20 mouse cellular contexts compared by ENCODE assay signal in genomic region chr11:83393062-83393461, GRCm38 (mm10). TPM values are rescaled to one million over a fixed set of nuclear protein-coding genes. Genes with fewer than 3 reads are reported as not detected.
DNase-seq lines count a peak whose midpoint lies in the region; ATAC-seq and TF ChIP-seq lines count a peak whose summit lies in the region.
"Had no signal": no experiment of that assay in that cellular context is flagged by ENCODE, and none has a peak within 500 bp of the region (broad histone marks: within the 10 kb centered on the region; RNA-seq: fewer than 3 reads in every experiment).

No protein-coding gene starts in this region.

- H3K9ac ChIP-seq in forebrain, postnatal 0 days = no peak overlapping the region
- no peak overlapping the region for H3K9ac ChIP-seq in forebrain, embryonic 12.5 days
- 0 out of 2 replicates have a peak overlapping the region, but pooled peaks have one; percentile 44 for H3K9ac ChIP-seq in heart, embryonic 14.5 days (ENCODE audit: low read length)
- no peak overlapping the region for H3K9ac ChIP-seq in hindbrain, embryonic 12.5 days
- H3K9ac ChIP-seq: hindbrain, embryonic 14.5 days; limb, embryonic 12.5 days; liver, embryonic 15.5 days; neural tube, embryonic 13.5 days had no signal

- no peak for ATAC-seq in forebrain, postnatal 0 days
- no peak for ATAC-seq in forebrain, embryonic 12.5 days (ENCODE audit: low FRiP score)
- peak; percentile 56; the same call in 1 of the 2 replicates for ATAC-seq in heart, embryonic 14.5 days (ENCODE audit: insufficient number of reproducible peaks, insufficient read depth, low FRiP score, low read depth)
- ATAC-seq in hindbrain, embryonic 12.5 days (ENCODE audit: low FRiP score) = no peak
- ATAC-seq: intestine, embryonic 16.5 days had no signal

- H3K27me3 ChIP-seq in forebrain, postnatal 0 days (ENCODE audit: insufficient read depth, low read length) = no peaks in the 10 kb centered on the region
- H3K27me3 ChIP-seq in forebrain, embryonic 12.5 days = no peaks in the 10 kb centered on the region
- H3K27me3 ChIP-seq in heart, embryonic 14.5 days (ENCODE audit: control insufficient read depth, insufficient read depth, low read length) = no peaks in the 10 kb centered on the region
- no peaks in the 10 kb centered on the region for H3K27me3 ChIP-seq in hindbrain, embryonic 12.5 days
- H3K27me3 ChIP-seq: limb, embryonic 12.5 days; liver, embryonic 15.5 days; neural tube, embryonic 13.5 days had no signal

- peaks cover 46% of the 10 kb centered on the region for H3K36me3 ChIP-seq in forebrain, postnatal 0 days (ENCODE audit: insufficient read depth)
- peaks cover 42% of the 10 kb centered on the region for H3K36me3 ChIP-seq in forebrain, embryonic 12.5 days (replicated peaks)
- H3K36me3 ChIP-seq in heart, embryonic 14.5 days (ENCODE audit: control insufficient read depth, insufficient read depth, low read length) = peaks cover 59% of the 10 kb centered on the region
- H3K36me3 ChIP-seq in hindbrain, embryonic 12.5 days = peaks cover 48% of the 10 kb centered on the region

- H3K9me3 ChIP-seq in forebrain, postnatal 0 days (ENCODE audit: low read length) = no peaks in the 10 kb centered on the region
- no peaks in the 10 kb centered on the region for H3K9me3 ChIP-seq in forebrain, embryonic 12.5 days
- H3K9me3 ChIP-seq in heart, embryonic 14.5 days (ENCODE audit: control insufficient read depth, low read length) = no peaks in the 10 kb centered on the region
- H3K9me3 ChIP-seq in hindbrain, embryonic 12.5 days (replicated peaks) = no peaks in the 10 kb centered on the region
- H3K9me3 ChIP-seq: limb, embryonic 12.5 days; liver, embryonic 15.5 days; neural tube, embryonic 13.5 days had no signal

- peak overlapping the region; percentile 22; the same call in 1 of the 2 replicates for H3K27ac ChIP-seq in forebrain, postnatal 0 days (ENCODE audit: low read depth, low read length)
- H3K27ac ChIP-seq in forebrain, embryonic 12.5 days = no peak overlapping the region
- H3K27ac ChIP-seq in heart, embryonic 14.5 days (replicated peaks in 1 of 2; ENCODE audit: control insufficient read depth in 1 of 2, insufficient read depth in 1 of 2, low read depth in 2 of 2, low read length in 2 of 2) = peak overlapping the region; percentile 97 to 99
- H3K27ac ChIP-seq in hindbrain, embryonic 12.5 days = no peak overlapping the region
- H3K27ac ChIP-seq: hindbrain, embryonic 14.5 days; limb, embryonic 12.5 days; liver, embryonic 15.5 days; neural tube, embryonic 13.5 days; stomach, postnatal 0 days had no signal

- TF ChIP-seq CTCF in forebrain, postnatal 0 days (IDR thresholded peaks at IDR 0.05; ENCODE audit: low read depth) = no peak

- H3K4me3 ChIP-seq in forebrain, postnatal 0 days (ENCODE audit: low read depth, low read length) = no peak overlapping the region
- no peak overlapping the region for H3K4me3 ChIP-seq in forebrain, embryonic 12.5 days (replicated peaks)
- H3K4me3 ChIP-seq in heart, embryonic 14.5 days (ENCODE audit: control insufficient read depth in 1 of 2, insufficient read depth in 1 of 2, low read depth in 1 of 2, low read length in 2 of 2) = no peak overlapping the region; a peak in 1 of 4 replicates
- H3K4me3 ChIP-seq in hindbrain, embryonic 12.5 days = no peak overlapping the region
- H3K4me3 ChIP-seq: limb, embryonic 12.5 days; liver, embryonic 15.5 days; neural tube, embryonic 13.5 days had no signal

- DNase-seq in forebrain, postnatal 0 days = no peak
- peak; percentile 63 for DNase-seq in right cerebral cortex, adult 18-20 months
- no peak for DNase-seq in right cerebral cortex, postnatal 10 days (ENCODE audit: low spot score in 2 of 2)
- no peak for DNase-seq in liver
- DNase-seq: gastrocnemius, postnatal 25 days; kidney, postnatal 10 days; lung, postnatal 10 days; thymus, postnatal 4 days had no signal

- WGBS in forebrain, postnatal 0 days = 77% methylated on average over 4 of the region's 4 CpGs
- WGBS in forebrain, embryonic 12.5 days = 92% methylated on average over 4 of the region's 4 CpGs
- WGBS in heart, embryonic 14.5 days = 25% methylated on average over 4 of the region's 4 CpGs
- WGBS in hindbrain, embryonic 12.5 days = 93% methylated on average over 4 of the region's 4 CpGs

- H3K4me2 ChIP-seq in forebrain, postnatal 0 days (ENCODE audit: low read depth) = no peak overlapping the region
- no peak overlapping the region for H3K4me2 ChIP-seq in forebrain, embryonic 12.5 days
- peak overlapping the region; percentile 49 for H3K4me2 ChIP-seq in heart, embryonic 14.5 days (ENCODE audit: low read length)
- H3K4me2 ChIP-seq in hindbrain, embryonic 12.5 days (replicated peaks) = no peak overlapping the region
- H3K4me2 ChIP-seq: hindbrain, embryonic 14.5 days; limb, embryonic 12.5 days; liver, embryonic 15.5 days; neural tube, embryonic 13.5 days had no signal

- H3K4me1 ChIP-seq in forebrain, postnatal 0 days (ENCODE audit: insufficient read depth) = no peaks in the 10 kb centered on the region
- H3K4me1 ChIP-seq in forebrain, embryonic 12.5 days = peaks cover 16% of the 10 kb centered on the region
- peaks cover 10 to 32% of the 10 kb centered on the region in 2 experiments for H3K4me1 ChIP-seq in heart, embryonic 14.5 days (ENCODE audit: control insufficient read depth in 2 of 2, insufficient read depth in 2 of 2, low read length in 2 of 2)
- peaks cover 10% of the 10 kb centered on the region for H3K4me1 ChIP-seq in hindbrain, embryonic 12.5 days
- H3K4me1 ChIP-seq: limb, embryonic 12.5 days; liver, embryonic 15.5 days had no signal

RNA-seq across cellular contexts. Expression of gene Rasl10b, which starts 15.9 kb away (rescaled TPM):
- 99.0 and 107 TPM in 2 replicates for total RNA-seq in forebrain, postnatal 0 days (2014; rRNA removed)
- polyA plus RNA-seq in forebrain, postnatal 0 days (2015; fragmentation: Nextera tagmentation; extraction: Ambion mirVana) = 38.4 and 38.6 TPM in 2 replicates
- 11.0 and 13.9 TPM in 2 replicates for polyA plus RNA-seq in forebrain, embryonic 12.5 days (2016; fragmentation: Nextera tagmentation; extraction: Ambion mirVana)
- 4.6 and 5.9 TPM in 2 replicates for polyA plus RNA-seq in heart, embryonic 14.5 days (2014; fragmentation: Nextera tagmentation; extraction: Ambion mirVana)
- polyA plus RNA-seq in hindbrain, embryonic 12.5 days (2016; fragmentation: Nextera tagmentation; extraction: Ambion mirVana) = 16.8 and 17.7 TPM in 2 replicates
- total RNA-seq: monocyte, adult 5-6 weeks had no signal

RNA-seq across cellular contexts. Expression of gene Gas2l2, which starts 36.2 kb away (rescaled TPM):
- 1.2 and 1.3 TPM in 2 replicates for total RNA-seq in forebrain, postnatal 0 days (2014; rRNA removed)
- 0.50 and 0.98 TPM in 2 replicates for polyA plus RNA-seq in forebrain, postnatal 0 days (2015; fragmentation: Nextera tagmentation; extraction: Ambion mirVana)
- polyA plus RNA-seq in forebrain, embryonic 12.5 days (2016; fragmentation: Nextera tagmentation; extraction: Ambion mirVana) = 0.08 and 0.22 TPM in 2 replicates
- polyA plus RNA-seq in heart, embryonic 14.5 days (2014; fragmentation: Nextera tagmentation; extraction: Ambion mirVana) = 0.09 TPM in 1 of 2 replicates, not detected in the other
- 0.59 and 0.76 TPM in 2 replicates for polyA plus RNA-seq in hindbrain, embryonic 12.5 days (2016; fragmentation: Nextera tagmentation; extraction: Ambion mirVana)
- total RNA-seq: gastrocnemius, postnatal 25 days; monocyte, adult 5-6 weeks had no signal
- polyA plus RNA-seq: C2C12; limb, embryonic 12.5 days; liver, embryonic 15.5 days had no signal

RNA-seq across cellular contexts. Expression of gene 1700020L24Rik, which starts 44.4 kb away (rescaled TPM):
- 0.24 and 0.77 TPM in 2 replicates for total RNA-seq in forebrain, postnatal 0 days (2014; rRNA removed)
- polyA plus RNA-seq in forebrain, postnatal 0 days (2015; fragmentation: Nextera tagmentation; extraction: Ambion mirVana) = 0.40 and 0.63 TPM in 2 replicates
- 0.29 and 0.35 TPM in 2 replicates for polyA plus RNA-seq in forebrain, embryonic 12.5 days (2016; fragmentation: Nextera tagmentation; extraction: Ambion mirVana)
- polyA plus RNA-seq in heart, embryonic 14.5 days (2014; fragmentation: Nextera tagmentation; extraction: Ambion mirVana) = 1.4 and 1.8 TPM in 2 replicates
- polyA plus RNA-seq in hindbrain, embryonic 12.5 days (2016; fragmentation: Nextera tagmentation; extraction: Ambion mirVana) = 0.30 and 0.45 TPM in 2 replicates
- total RNA-seq: gastrocnemius, postnatal 25 days; layer of hippocampus, postnatal 14 days had no signal
- polyA plus RNA-seq: neural tube, embryonic 13.5 days had no signal

Comparison
In these comparisons a context has a peak if more than half of its experiments do, and no peak if none do; other contexts are left out.
1. H3K27ac ChIP-seq: peak in forebrain, postnatal 0 days (single experiment) and heart, embryonic 14.5 days (2 of 2); none in forebrain, embryonic 12.5 days (single experiment) and hindbrain, embryonic 12.5 days (single experiment).